Mouse (Mus musculus): Measurements from ENCODE around the gene Arfrp1.

Gene Arfrp1

GRCm38 (mm10) chr2:181364860-181365596 lies at the start of gene Arfrp1, which contains the start of gene Zgpat:
TSS of gene Arfrp1 (minus strand) at chr2:181365404.
TSS of gene Zgpat (plus strand) at chr2:181364928.
- DNase-seq (ENCODE audit: low read depth, low spot score): peak; percentile 56

- DNase-seq (ENCODE audit: low read depth, low spot score): no peak
Measured at GRCm38 (mm10) chr2:181413141-181413540, 47.9 kb upstream of the Arfrp1 start.

DNA sequence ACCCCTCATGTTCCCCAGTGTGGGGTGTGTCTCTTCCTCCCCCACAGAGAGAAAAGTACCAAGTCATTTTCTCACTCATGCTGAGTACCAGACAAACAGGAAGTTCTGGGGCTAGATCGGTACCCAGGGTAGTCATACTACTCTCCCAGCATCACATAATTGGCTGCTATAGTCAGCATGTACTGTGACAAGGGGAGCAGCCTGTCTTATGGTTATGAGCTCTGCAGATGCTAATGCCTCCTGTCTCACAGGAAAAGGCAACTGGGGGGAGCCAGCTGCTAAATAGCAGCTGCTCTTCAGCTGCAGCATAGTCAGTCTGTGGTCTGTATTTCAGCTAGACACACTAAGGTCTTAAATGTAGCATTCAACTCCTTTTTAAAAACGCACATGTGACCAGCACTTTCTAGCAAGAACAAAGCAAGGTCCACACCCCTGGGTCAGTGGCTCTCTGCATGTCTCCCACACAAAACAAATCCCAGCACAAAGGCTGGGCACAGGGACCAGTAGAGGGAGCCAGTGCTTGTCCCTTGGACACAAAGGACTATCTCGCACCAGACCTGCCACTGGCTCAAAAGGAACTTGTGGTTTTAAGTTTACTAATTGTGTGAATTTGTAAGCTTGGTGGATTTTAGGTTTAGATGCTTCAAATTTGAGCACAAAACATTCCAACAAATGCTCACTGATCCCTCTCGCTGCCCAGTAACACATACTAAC lies 45.7 kb upstream of the Arfrp1 start:
- DNase-seq (ENCODE audit: low read depth, low spot score): no peak

GRCm38 (mm10) chr2:181409643-181410042 lies 44.4 kb upstream of the Arfrp1 start:
- no peak for DNase-seq (ENCODE audit: low read depth, low spot score)

DNA sequence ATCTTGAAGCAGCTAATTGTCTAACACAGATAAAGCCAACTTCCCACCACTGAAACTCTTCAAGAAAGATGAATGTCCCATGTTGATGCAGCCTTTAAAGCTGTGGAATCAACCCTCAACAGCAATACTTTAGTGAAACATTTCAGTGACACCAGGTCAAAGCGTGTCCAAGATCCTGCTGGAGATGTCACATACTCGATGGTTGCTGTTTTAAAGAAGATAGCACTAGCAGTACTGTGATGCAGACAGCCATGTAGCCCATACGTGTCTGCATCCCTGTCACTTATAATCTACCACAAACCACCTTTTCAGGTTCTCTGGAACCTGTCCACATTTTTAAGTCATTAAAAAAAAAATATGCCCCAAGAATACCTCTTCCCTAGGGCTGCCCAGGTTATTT lies 38.5 kb upstream of the Arfrp1 start:
- DNase-seq (ENCODE audit: low read depth, low spot score): no peak

DNA sequence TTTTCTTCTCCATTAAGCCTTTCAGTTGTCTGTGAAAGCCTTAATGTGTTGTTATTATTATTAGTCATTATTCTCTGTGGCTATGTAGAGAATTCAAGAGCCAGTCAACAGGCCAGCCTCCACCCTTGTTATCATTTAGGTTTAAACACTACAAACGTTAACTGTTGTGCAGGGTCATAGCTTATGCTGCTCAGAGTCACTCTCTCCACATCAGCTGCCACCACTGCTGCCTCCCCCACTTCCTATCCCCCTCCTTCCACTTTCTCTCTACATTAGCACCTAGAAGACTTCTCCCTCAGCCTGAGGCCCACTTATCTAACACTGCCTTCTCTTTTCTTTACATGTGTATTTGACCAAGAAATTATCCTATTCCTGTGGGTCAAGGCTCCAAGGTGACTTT lies 36.3 kb upstream of the Arfrp1 start:
- no peak for DNase-seq (ENCODE audit: low read depth, low spot score)

- no peak for DNase-seq (ENCODE audit: low read depth, low spot score)
Measured at GRCm38 (mm10) chr2:181397207-181397761, 32.1 kb upstream of the Arfrp1 start.

- DNase-seq (ENCODE audit: low read depth, low spot score): no peak
Measured at GRCm38 (mm10) chr2:181394086-181394485, 28.9 kb upstream of the Arfrp1 start.

DNA sequence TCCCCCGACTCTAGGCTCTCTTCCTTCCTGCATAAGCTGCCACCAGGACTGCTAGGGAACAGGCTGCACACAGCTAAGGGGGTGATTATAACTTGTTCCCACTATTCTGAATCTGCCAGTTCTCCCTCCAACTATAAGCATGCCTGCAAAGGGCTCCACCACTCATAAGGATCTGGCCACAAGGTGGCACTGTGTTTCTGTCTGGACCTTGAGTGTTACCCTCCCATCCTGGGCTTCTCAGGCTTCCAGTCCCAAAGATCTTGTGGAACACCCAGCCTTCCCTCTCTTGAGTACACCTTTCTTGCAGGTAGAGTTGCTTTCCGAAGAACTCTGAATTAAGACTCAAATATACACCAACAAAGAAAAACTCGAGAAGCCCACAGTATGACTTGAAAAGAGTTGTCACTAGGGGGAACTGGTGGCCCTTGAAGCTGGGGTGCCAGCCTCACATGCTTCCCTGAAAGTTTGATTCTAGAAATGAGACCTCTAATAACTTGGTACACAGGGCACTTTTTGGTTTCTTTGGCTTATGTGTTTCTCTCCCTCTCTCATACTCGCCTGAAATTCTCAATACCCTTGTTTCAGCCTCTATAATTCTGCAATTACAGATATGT lies 27.5 kb upstream of the Arfrp1 start:
- DNase-seq (ENCODE audit: low read depth, low spot score): peak; percentile 61

- no peak for DNase-seq (ENCODE audit: low read depth, low spot score)
Measured at GRCm38 (mm10) chr2:181391541-181391940, 26.3 kb upstream of the Arfrp1 start.

GRCm38 (mm10) chr2:181391022-181391421 lies 25.8 kb upstream of the Arfrp1 start:
- DNase-seq (ENCODE audit: low read depth, low spot score): no peak

GRCm38 (mm10) chr2:181390136-181390870 lies 25.1 kb upstream of the Arfrp1 start:
- DNase-seq (ENCODE audit: low read depth, low spot score): no peak

GRCm38 (mm10) chr2:181386663-181387210 lies 21.5 kb upstream of the Arfrp1 start:
- DNase-seq (ENCODE audit: low read depth, low spot score): no peak

DNA sequence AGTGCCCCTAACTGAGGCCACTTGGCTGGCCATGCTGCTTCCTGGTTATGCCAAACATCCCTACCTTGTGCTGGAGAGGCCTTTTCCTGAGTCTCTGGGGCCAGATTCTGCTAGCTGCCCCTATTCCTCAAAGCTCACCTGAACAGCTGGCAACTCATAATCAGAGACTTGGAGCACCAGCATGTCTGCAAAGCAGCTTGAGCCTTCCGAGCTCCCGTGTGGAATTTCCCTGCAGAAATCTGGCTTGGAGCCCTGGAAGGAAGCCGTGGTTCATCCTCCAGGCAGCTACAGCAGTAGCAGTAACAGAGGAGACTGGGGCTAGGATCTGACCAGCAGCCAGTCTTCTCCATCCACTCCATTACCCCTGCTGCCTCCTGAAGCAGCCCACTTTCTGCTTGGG lies 20.7 kb upstream of the Arfrp1 start:
- no peak for DNase-seq (ENCODE audit: low read depth, low spot score)

GRCm38 (mm10) chr2:181384919-181385391 lies 19.8 kb upstream of the Arfrp1 start:
- DNase-seq (ENCODE audit: low read depth, low spot score): no peak

GRCm38 (mm10) chr2:181384463-181384862 lies 19.3 kb upstream of the Arfrp1 start:
- DNase-seq (ENCODE audit: low read depth, low spot score): no peak

GRCm38 (mm10) chr2:181381631-181382306 lies 16.6 kb upstream of the Arfrp1 start:
- no peak for DNase-seq (ENCODE audit: low read depth, low spot score)

DNA sequence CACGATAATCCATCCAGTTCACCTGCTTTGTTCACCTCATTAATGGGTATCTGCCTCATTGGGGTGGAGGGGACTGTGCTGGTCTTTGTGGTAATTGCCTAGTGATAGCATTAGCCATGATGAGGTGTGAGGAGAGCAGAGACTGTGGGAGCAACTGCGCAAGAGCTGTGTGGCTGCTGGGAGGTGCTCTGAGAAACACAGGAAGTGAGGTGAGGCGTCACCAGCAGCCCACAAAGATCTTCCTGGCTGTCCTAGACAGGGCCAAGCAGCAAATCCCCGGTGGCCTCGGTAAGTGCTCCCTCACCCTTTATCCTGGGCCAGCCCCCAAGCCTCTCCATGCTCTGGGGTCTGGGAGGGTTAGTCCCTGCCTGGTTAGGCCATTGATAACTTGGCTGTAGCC lies 15.9 kb upstream of the Arfrp1 start:
- DNase-seq (ENCODE audit: low read depth, low spot score): no peak

DNA sequence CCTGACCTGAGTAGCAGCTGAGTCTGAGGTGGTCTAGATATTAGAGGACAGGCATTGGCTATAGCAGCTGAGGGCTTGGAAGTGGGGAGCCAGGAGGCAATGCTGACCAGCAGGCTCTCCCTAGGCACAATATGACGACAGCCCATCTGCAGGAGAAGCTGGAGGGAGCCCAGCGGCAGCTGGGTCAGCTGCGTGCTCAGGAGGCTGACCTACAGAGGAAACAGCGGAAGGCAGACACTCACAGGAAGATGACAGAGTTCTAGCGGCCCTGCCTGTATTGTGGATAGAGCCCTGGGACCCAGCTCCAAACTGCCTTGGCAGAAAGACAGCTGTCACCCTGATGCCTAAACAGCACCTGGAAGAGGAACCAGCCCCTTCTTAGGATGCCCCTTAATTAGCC lies 15.0 kb upstream of the Arfrp1 start:
- no peak for DNase-seq (ENCODE audit: low read depth, low spot score)

- DNase-seq (ENCODE audit: low read depth, low spot score): no peak
Measured at GRCm38 (mm10) chr2:181379778-181380177, 14.6 kb upstream of the Arfrp1 start, which contains the start of gene Lime1. TSS of gene Lime1 (plus strand) at chr2:181380078.

DNA sequence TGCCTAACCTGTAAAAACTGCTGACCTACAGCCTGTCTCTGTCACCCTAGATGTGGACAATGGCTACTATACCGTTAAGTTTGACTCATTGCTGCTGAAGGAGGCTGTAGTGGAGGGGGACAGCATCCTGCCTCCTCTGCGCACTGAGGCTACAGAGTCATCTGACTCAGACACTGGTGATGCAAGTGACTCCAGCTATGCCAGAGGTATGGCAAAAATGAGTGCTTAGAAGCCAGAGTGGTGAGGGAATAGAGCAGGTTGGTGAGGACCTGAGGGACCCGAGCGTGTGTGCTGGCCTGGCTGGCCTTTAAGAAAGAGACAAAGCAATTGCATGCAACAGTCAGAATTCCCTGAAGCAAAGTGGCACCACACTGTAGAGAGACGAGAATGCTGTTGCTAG lies 13.5 kb upstream of the Arfrp1 start:
- no peak for DNase-seq (ENCODE audit: low read depth, low spot score)

All from brain, embryonic 18.5 days (tissue).